ENCODE assay signal across 8 mouse cellular contexts in genomic region chr5:43233316-43234181, GRCm38 (mm10). TPM values are rescaled to one million over a fixed set of nuclear protein-coding genes. Genes with fewer than 3 reads are reported as not detected.
DNase-seq lines count a peak whose midpoint lies in the region; ATAC-seq and TF ChIP-seq lines count a peak whose summit lies in the region.

No protein-coding gene starts in this region.

- H3K9me3 ChIP-seq in lung, postnatal 0 days (ENCODE audit: low read length): no peaks in the 10 kb centered on the region

- H3K4me3 ChIP-seq in lung, postnatal 0 days (ENCODE audit: low read depth, low read length): peak overlapping the region; percentile 98

- under 1% methylated on average over 32 of the region's 101 CpGs for WGBS in lung, postnatal 0 days

- TF ChIP-seq CTCF in lung, postnatal 0 days (IDR thresholded peaks at IDR 0.05): no peak

- H3K27me3 ChIP-seq in lung, postnatal 0 days (replicated peaks; ENCODE audit: insufficient read depth, low read length): no peaks in the 10 kb centered on the region

- H3K4me1 ChIP-seq in lung, postnatal 0 days (ENCODE audit: insufficient read depth, low read depth, low read length): peaks cover 5% of the 10 kb centered on the region

- ATAC-seq in hematopoietic stem cell, adult 5-6 weeks (replicated peaks in 1 of 2; ENCODE audit: insufficient read depth in 1 of 2, low FRiP score in 2 of 2, low TSS enrichment in 1 of 2, low read depth in 1 of 2, poor library complexity in 2 of 2, severe bottlenecking in 2 of 2): peak; percentile 54 to 59
- peak; percentile 63 for ATAC-seq in lung, postnatal 0 days

- peak overlapping the region; percentile 82 for H3K9ac ChIP-seq in lung, postnatal 0 days (replicated peaks; ENCODE audit: low read depth)

- H3K36me3 ChIP-seq in lung, postnatal 0 days (ENCODE audit: insufficient read depth, low read length): no peaks in the 10 kb centered on the region

- peak overlapping the region; percentile 100 for H3K27ac ChIP-seq in lung, postnatal 0 days (ENCODE audit: low read length)

- no peak for TF ChIP-seq EP300 in lung, postnatal 0 days (IDR thresholded peaks at IDR 0.05)

- peak overlapping the region; percentile 96 for H3K4me2 ChIP-seq in lung, postnatal 0 days (replicated peaks; ENCODE audit: low read depth, low read length)

- peak; percentile 63 for DNase-seq in MEL-GATA-1-ER (ENCODE audit: extremely low read depth, low read depth)
- peak; percentile 85 for DNase-seq in cerebellum, adult 9-10 months
- DNase-seq in forelimb bud, embryonic 11.5 days (ENCODE audit: low read depth, low spot score): peak; percentile 38
- DNase-seq in layer of hippocampus, postnatal 10 days (ENCODE audit: low spot score in 2 of 2): peak; percentile 79 to 82
- DNase-seq in lung, postnatal 0 days (ENCODE audit: low spot score): peak; percentile 93
- DNase-seq in ovary, postnatal 14 days (ENCODE audit: low spot score): peak; percentile 52
- peak; percentile 67 to 69 for DNase-seq in thymus, postnatal 10 days (ENCODE audit: low spot score in 2 of 2)

RNA-seq across cellular contexts. Expression of gene Cpeb2, which starts 0.6 kb away (rescaled TPM):
- 2.9 and 4.6 TPM in 2 replicates for total RNA-seq in hematopoietic stem cell, adult 5-6 weeks (2017)
- total RNA-seq in layer of hippocampus, postnatal 10 days (2021): 10 to 100 TPM; 59.8 to 62.2 TPM
- polyA plus RNA-seq in lung, postnatal 0 days (2015; fragmentation: Nextera tagmentation; extraction: Ambion mirVana): 2.1 and 2.8 TPM in 2 replicates

Comparison
In these comparisons a context has a peak if more than half of its experiments do, and no peak if none do; other contexts are left out.
1. Peak in every context shown above with its lines: DNase-seq, ATAC-seq, H3K4me3 ChIP-seq and H3K27ac ChIP-seq.
2. DNase-seq: peak in every context shown above with its lines; median percentile 93 in lung, postnatal 0 days; 85 in cerebellum, adult 9-10 months; 80 in layer of hippocampus, postnatal 10 days; 68 in thymus, postnatal 10 days; 63 in MEL-GATA-1-ER; 52 in ovary, postnatal 14 days; 38 in forelimb bud, embryonic 11.5 days.
3. RNA of gene Cpeb2, which starts 0.6 kb away (total RNA-seq): 59.8 to 62.2 TPM in layer of hippocampus, postnatal 10 days; 2.9 to 4.6 TPM in hematopoietic stem cell, adult 5-6 weeks; every median in the first group is over 10 times any median in the second.